Mouse (Mus musculus): Measurements from ENCODE around the gene Wdr83.
A peak's percentile ranks its signal among the peaks of the same experiment; 100 is the strongest.
"Not testable (repeated sequence)": the region's sequence is repeated elsewhere in the genome, so short reads cannot be mapped to it uniquely, and the experiment has no call there.

Gene Wdr83

GRCm38 (mm10) chr8:85081216-85081555, at the start of gene Wdr83:
Wdr83 (minus strand) TSS chr8:85081306.
- DNase-seq = peak; percentile 66 to 67

- DNase-seq = no peak
Observed at GRCm38 (mm10) chr8:85123691-85124090, 42.6 kb upstream of the Wdr83 start.

GRCm38 (mm10) chr8:85122995-85123394, 41.9 kb upstream of the Wdr83 start, which contains the start of gene Zfp791:
Zfp791 (minus strand) TSS chr8:85123095.
- DNase-seq = no peak

GRCm38 (mm10) chr8:85120251-85120650, 39.1 kb upstream of the Wdr83 start:
- not testable (repeated sequence) for DNase-seq

- peak; percentile 91 to 93 for DNase-seq
Observed at GRCm38 (mm10) chr8:85119052-85119981, 38.2 kb upstream of the Wdr83 start.

- DNase-seq = no peak
Observed at GRCm38 (mm10) chr8:85116984-85117383, 35.9 kb upstream of the Wdr83 start.

GRCm38 (mm10) chr8:85115501-85115900, 34.4 kb upstream of the Wdr83 start:
- DNase-seq = no peak

- DNase-seq = no peak
Observed at GRCm38 (mm10) chr8:85113241-85113640, 32.1 kb upstream of the Wdr83 start.

- DNase-seq = no peak
Observed at GRCm38 (mm10) chr8:85100076-85100665, 19.1 kb upstream of the Wdr83 start.

GRCm38 (mm10) chr8:85096850-85097249, 15.7 kb upstream of the Wdr83 start:
- no peak for DNase-seq

GRCm38 (mm10) chr8:85096196-85096595, 15.1 kb upstream of the Wdr83 start:
- no peak for DNase-seq

GRCm38 (mm10) chr8:85095566-85095965, 14.5 kb upstream of the Wdr83 start:
- no peak for DNase-seq

GRCm38 (mm10) chr8:85095051-85095450, 13.9 kb upstream of the Wdr83 start:
- DNase-seq = no peak

- no peak for DNase-seq
Observed at GRCm38 (mm10) chr8:85091526-85092090, 10.5 kb upstream of the Wdr83 start.

GRCm38 (mm10) chr8:85090856-85091255, 9.8 kb upstream of the Wdr83 start:
- no peak for DNase-seq

GRCm38 (mm10) chr8:85088771-85089170, 7.7 kb upstream of the Wdr83 start:
- DNase-seq = no peak

GRCm38 (mm10) chr8:85086238-85086637, 5.1 kb upstream of the Wdr83 start:
- DNase-seq = no peak

- peak in 1 of 2 experiments; percentile 40 for DNase-seq
Observed at GRCm38 (mm10) chr8:85084633-85085032, 3.5 kb upstream of the Wdr83 start.

GRCm38 (mm10) chr8:85083108-85083813, 2.2 kb upstream of the Wdr83 start, which contains the start of gene Man2b1:
Man2b1 (plus strand) TSS chr8:85083270.
- DNase-seq = peak; percentile 97

- not testable (repeated sequence) for DNase-seq
Observed at GRCm38 (mm10) chr8:85082169-85082568, 1.1 kb upstream of the Wdr83 start.

- peak; percentile 46 to 50 for DNase-seq
Observed at GRCm38 (mm10) chr8:85080532-85081215, 432 bp downstream of the Wdr83 start, which contains the start of gene Wdr83os. Wdr83os (plus strand) TSS chr8:85080740.

GRCm38 (mm10) chr8:85080214-85080531, 933 bp downstream of the Wdr83 start:
- no peak for DNase-seq

Data from lung, adult 18-20 months (tissue).